Mouse (Mus musculus): Measurements from ENCODE around the gene Lrrc8d.

DNA sequence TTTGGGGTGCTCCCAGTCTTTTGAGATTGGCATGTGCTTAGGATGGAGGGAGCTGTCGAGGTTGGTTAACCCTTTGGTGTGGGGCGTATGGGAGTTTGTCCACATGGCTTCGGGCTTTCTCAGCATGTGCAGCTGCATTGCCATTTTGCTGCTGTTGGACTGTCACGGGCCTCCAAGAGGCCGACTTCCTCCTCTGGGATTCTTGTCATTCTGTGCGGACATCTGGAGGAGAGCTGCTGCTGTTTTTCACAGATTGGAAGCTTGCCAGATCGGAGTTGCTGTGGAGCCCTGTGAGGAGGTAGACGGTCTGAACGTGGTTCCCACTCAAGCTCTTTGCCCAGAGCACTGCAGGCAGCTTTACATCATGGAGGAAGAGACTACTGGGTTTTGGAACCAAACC, 4.8 kb downstream of the Lrrc8d start:
- TF ChIP-seq POLR2AphosphoS2 (IDR thresholded peaks at IDR 0.05; ENCODE audit: insufficient read length, low read depth) (no peak), MAX (IDR thresholded peaks at IDR 0.05; ENCODE audit: low read depth) (no peak), CEBPB (IDR thresholded peaks at IDR 0.05; ENCODE audit: insufficient read depth, poor library complexity, severe bottlenecking) (no peak), MYOG (IDR thresholded peaks at IDR 0.05; ENCODE audit: control insufficient read depth in 1 of 3, insufficient read depth in 1 of 3, insufficient read length in 2 of 3, low read depth in 2 of 3) (no peak)

Data from myocyte (in vitro differentiated cells).